Mouse (Mus musculus) midbrain, embryonic 14.5 days (tissue): ENCODE measurements at regions not wholly inside any gene's neighbourhood (a gene's known extent, or its start where the extent isn't known, plus 50 kb on each side); places are given as distances from the start of the nearest gene placed in this dataset.

Experiments used
- ATAC-seq: fragments of 200-750 bp; cut with Nextera tagmentation; 2 replicates; pipeline ENCODE4 v1.8.0; 2017; ENCODE audit warnings: moderate number of reproducible peaks, moderate library complexity; ENCODE audit not compliant: low FRiP score, low TSS enrichment
- DNase-seq: peaks from one replicate; pipeline ENCODE4 v3.0.0-alpha.2; 2015
- H3K27ac ChIP-seq: fragments of 300-500 bp; sonication (generic); replicated peaks from 2 replicates; pipeline ENCODE4 v1.5.1; 2014; ENCODE audit warnings: mild to moderate bottlenecking, low read depth, low read length, moderate library complexity
- H3K27me3 ChIP-seq: fragments of 300-500 bp; sonication (generic); 2 replicates; pipeline ENCODE4 v1.6.1; 2014; ENCODE audit warnings: low read length, control low read depth, mixed read lengths; ENCODE audit not compliant: control insufficient read depth, insufficient read depth
- H3K36me3 ChIP-seq: fragments of 300-500 bp; sonication (generic); 2 replicates; pipeline ENCODE4 v1.6.1; 2014; ENCODE audit warnings: low read length, control low read depth; ENCODE audit not compliant: control insufficient read depth, insufficient read depth
- H3K4me1 ChIP-seq: fragments of 300-500 bp; sonication (generic); 2 replicates; pipeline ENCODE4 v1.6.1; 2014; ENCODE audit warnings: mild to moderate bottlenecking, antibody characterized with exemption, low read length, control low read depth; ENCODE audit not compliant: control insufficient read depth, insufficient read depth
- H3K4me2 ChIP-seq: fragments of 300-500 bp; sonication (generic); 2 replicates; pipeline ENCODE4 v1.6.1; 2014; ENCODE audit warnings: mild to moderate bottlenecking, low read length, moderate library complexity
- H3K4me3 ChIP-seq: fragments of 300-500 bp; sonication (generic); replicated peaks from 2 replicates; pipeline ENCODE4 v1.5.1; 2014; ENCODE audit warnings: low read depth, low read length
- H3K9ac ChIP-seq: fragments of 300-500 bp; sonication (generic); replicated peaks from 2 replicates; pipeline ENCODE4 v1.6.1; 2014; ENCODE audit warnings: mild to moderate bottlenecking, low read length, moderate library complexity
- H3K9me3 ChIP-seq: fragments of 300-500 bp; sonication (generic); 2 replicates; pipeline ENCODE4 v1.6.1; 2016; ENCODE audit warnings: low read length, control low read depth, mixed read lengths; ENCODE audit not compliant: control insufficient read depth
- WGBS: fragments of 180-500 bp; shearing (Covaris S2); extraction: QIAGEN DNeasy Blood & Tissue Kit; methylation state at CpG from one replicate; pipeline ENCODE4 v1.1.7; 2014; 5-methylcytosine and 5-hydroxymethylcytosine counted together

DNA sequence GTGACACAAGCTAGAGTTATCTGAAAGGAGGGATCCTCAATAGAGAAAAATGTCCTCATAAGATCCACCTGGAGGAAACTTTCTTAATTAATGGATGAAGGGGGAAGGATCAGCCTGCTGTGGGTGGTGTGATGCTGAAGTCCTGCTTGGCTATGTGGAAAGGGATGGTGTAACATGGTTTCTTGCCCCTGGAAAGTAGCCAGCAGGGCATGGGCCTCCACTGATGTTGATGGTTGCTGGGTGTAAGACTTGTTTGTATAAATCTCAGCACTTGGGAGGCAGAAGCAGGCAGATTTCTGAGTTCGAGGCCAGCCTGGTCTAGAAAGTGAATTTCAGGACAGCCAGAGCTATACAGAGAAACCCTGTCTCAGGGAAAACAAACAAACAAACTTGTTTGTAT is 152.7 kb upstream of the Foxn2 start:
- Histone ChIP-seq H3K27ac (no peak overlapping the region), H3K4me3 (no peak overlapping the region), H3K4me2 (no peak overlapping the region), H3K4me1 (no peaks in the 10 kb centered on the region), H3K36me3 (no peaks in the 10 kb centered on the region), H3K9ac (no peak overlapping the region), H3K27me3 (no peaks in the 10 kb centered on the region), H3K9me3 (peaks cover 11% of the 10 kb centered on the region; the same call in 1 of the 2 replicates)
- 81% methylated on average over 1 of the region's 1 CpGs for WGBS
- no peak for ATAC-seq
- no peak for DNase-seq

DNA sequence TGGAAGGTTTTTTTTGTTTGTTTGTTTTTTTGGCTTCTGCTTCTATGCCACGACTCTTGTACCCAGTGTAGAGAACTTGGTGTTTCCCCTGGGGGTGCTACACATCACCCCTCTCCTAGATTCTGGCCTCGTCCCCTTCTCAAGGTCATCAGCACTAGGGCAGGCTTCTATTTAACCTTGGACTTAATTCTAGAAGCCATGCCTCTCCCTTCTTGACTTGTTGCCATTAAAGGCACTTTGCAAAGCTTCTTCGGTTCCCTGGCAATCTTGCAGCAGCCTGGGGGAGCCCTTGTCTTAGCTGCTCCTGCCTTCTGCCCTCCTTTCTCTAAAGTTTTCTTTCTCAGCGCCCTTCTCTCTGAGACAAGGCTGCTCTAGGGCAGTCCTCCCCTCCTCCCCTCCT is 143.0 kb upstream of the Foxn2 start:
- no peak for DNase-seq

DNA sequence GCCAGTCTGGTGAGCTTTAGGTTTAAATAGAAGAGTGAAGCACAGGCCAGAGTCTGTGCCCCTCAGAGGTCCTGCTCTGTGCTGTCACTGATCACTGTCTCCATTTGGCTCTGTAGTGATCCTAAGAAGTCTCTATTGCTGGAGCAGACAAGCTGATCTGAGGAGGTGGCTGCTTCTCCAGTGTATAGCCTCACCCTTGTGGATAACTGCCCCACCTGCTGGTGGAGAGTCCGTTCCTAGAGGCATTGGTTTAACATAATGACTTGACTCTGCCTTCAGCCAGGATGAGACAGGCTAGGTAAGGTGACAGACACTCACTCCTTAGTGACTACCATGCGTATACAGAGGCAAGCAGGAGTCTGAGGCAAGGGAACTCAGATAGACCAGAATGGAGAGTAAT is 136.5 kb upstream of the Foxn2 start:
- no peaks in the 10 kb centered on the region for H3K4me1 ChIP-seq
- whole genome bisulfite sequencing, result 62% methylated on average over 2 of the region's 2 CpGs
- H3K4me2 ChIP-seq, result no peak overlapping the region
- no peaks in the 10 kb centered on the region; the same call in 1 of the 2 replicates for H3K9me3 ChIP-seq
- H3K27ac ChIP-seq, result no peak overlapping the region
- no peaks in the 10 kb centered on the region for H3K36me3 ChIP-seq
- no peak overlapping the region for H3K9ac ChIP-seq
- no peaks in the 10 kb centered on the region for H3K27me3 ChIP-seq
- H3K4me3 ChIP-seq, result no peak overlapping the region
- no peak for DNase-seq
- ATAC-seq, result no peak

More for the DNA sequence above, 143.0 kb upstream of the Foxn2 start:
- Histone ChIP-seq H3K9ac (no peak overlapping the region), H3K27ac (no peak overlapping the region), H3K4me3 (no peak overlapping the region), H3K27me3 (no peaks in the 10 kb centered on the region), H3K36me3 (no peaks in the 10 kb centered on the region), H3K4me1 (no peaks in the 10 kb centered on the region), H3K9me3 (no peaks in the 10 kb centered on the region), H3K4me2 (no peak overlapping the region)
- ATAC-seq, result no peak
- WGBS, result 61% methylated on average over 4 of the region's 4 CpGs

DNA sequence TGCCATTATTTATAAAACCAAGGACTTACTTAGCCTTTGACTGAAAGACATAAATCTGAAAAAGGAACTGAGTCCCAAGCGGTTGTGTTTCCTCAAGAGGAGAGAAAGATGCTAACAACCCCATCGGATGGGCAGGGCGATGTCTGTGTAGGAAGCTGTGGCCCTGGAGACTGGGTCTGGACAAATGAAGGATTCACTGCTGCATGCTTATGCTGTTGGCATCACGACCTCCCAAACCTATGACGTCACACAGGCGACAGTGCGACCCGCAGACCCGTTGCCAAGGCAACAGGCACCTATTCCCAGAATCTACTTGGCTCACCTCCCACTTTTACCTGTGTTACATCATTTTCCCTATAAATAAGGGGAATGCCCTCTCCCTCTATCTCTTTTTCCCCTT is 135.3 kb upstream of the Foxn2 start:
- no peaks in the 10 kb centered on the region for H3K4me1 ChIP-seq
- ATAC-seq (no peak), DNase-seq (no peak)
- no peak overlapping the region for H3K27ac ChIP-seq
- H3K9me3 ChIP-seq, result no peaks in the 10 kb centered on the region; the same call in 1 of the 2 replicates
- WGBS, result 79% methylated on average over 9 of the region's 9 CpGs
- H3K9ac ChIP-seq, result no peak overlapping the region
- no peak overlapping the region for H3K4me2 ChIP-seq
- H3K4me3 ChIP-seq, result no peak overlapping the region
- no peaks in the 10 kb centered on the region for H3K27me3 ChIP-seq
- no peaks in the 10 kb centered on the region for H3K36me3 ChIP-seq

DNA sequence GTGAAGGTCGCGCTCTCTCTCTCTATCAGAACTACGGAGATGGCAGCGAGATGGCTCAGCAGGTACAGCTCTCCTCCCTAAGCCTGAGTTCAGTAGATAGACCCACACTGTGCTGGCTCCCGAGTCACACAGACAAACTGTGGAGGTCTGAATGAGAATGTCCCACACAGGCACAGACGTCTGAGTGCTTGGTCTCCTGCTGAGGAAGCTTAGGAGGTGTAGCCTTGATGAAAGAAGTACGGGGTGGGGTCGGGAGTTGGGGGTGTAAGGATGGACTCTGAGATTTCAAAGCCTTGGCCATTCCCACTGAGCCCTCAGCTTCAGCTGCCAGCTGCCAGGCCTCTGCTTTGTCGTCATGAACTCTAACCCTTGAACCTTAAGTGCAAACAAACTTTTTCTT is 134.2 kb upstream of the Foxn2 start:
- 71% methylated on average over 9 of the region's 9 CpGs for WGBS
- no peak overlapping the region for H3K4me3 ChIP-seq
- ATAC-seq (no peak), DNase-seq (no peak)
- no peak overlapping the region for H3K9ac ChIP-seq
- no peaks in the 10 kb centered on the region for H3K4me1 ChIP-seq
- no peak overlapping the region for H3K4me2 ChIP-seq
- no peaks in the 10 kb centered on the region for H3K27me3 ChIP-seq
- H3K9me3 ChIP-seq, result no peaks in the 10 kb centered on the region; the same call in 1 of the 2 replicates
- H3K36me3 ChIP-seq, result no peaks in the 10 kb centered on the region
- H3K27ac ChIP-seq, result no peak overlapping the region

DNA sequence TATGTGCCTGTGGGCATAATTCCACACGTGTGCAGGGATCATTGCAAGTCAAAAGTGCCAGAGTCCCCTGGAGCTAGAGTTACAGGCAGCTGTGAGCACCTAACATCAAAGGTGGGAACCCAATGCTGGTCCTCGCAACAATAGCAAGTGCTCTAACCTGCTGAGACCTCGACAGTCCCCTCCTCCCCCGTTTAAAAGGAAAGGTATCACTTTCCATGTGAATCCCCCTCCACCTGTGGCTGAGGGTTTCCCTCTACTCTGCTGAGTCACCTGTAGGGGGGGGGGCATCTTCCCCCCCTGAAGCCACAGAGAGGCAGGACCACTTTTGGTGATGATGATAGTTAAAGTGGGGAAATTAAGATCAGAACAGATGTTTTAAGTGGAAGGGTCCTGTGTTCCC is 133.4 kb upstream of the Foxn2 start:
- Histone ChIP-seq H3K27me3 (no peaks in the 10 kb centered on the region), H3K9ac (no peak overlapping the region), H3K4me1 (no peaks in the 10 kb centered on the region), H3K4me2 (no peak overlapping the region), H3K27ac (no peak overlapping the region), H3K9me3 (no peaks in the 10 kb centered on the region; the same call in 1 of the 2 replicates), H3K4me3 (no peak overlapping the region), H3K36me3 (no peaks in the 10 kb centered on the region)
- WGBS, result 41% methylated on average over 4 of the region's 4 CpGs
- DNase-seq (no peak), ATAC-seq (no peak)

DNA sequence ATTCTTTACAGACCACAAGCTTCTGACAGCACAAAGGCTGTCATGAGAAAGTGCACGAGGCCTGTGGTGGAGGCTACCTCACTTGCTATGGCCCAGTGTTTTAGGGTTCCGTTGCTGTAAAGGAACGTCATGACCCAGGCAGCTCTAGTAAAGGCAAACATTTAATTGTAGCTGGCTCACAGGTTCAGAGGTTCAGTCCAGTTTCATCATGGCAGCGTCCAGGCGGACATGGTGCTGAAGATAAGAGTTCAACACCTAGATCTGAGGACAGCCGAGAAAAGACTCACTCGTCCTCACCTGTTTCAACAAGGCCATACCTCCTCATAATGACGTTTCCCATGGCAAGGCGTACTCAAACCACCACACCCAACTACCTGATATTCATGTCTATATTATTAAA is 132.7 kb upstream of the Foxn2 start:
- Histone ChIP-seq H3K4me1 (no peaks in the 10 kb centered on the region), H3K36me3 (no peaks in the 10 kb centered on the region), H3K9ac (no peak overlapping the region), H3K9me3 (no peaks in the 10 kb centered on the region; the same call in 1 of the 2 replicates), H3K4me2 (no peak overlapping the region), H3K27me3 (no peaks in the 10 kb centered on the region), H3K27ac (no peak overlapping the region), H3K4me3 (no peak overlapping the region)
- no peak for DNase-seq
- WGBS, result 93% methylated on average over 9 of the region's 9 CpGs
- no peak for ATAC-seq

DNA sequence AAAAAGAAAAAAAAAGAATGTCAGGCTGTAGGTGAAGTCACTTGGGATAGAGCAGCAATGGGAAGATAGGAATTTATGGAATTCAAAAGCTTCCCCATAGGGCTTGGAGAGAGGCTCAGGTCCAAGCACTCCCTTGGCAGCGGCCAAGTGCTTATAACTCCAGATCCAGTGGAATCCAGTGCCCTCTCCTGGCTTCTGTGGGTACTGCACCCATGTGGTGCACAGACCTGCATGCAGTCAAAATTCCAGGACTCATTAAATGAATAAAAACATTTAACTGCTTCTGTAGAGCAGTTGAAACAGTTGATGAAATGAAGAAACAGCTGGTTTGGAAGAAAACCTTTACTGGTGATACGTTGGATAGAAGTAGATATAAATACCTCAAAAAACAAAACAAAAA is 127.6 kb upstream of the Foxn2 start:
- ATAC-seq, result no peak
- WGBS, result 86% methylated on average over 2 of the region's 2 CpGs
- Histone ChIP-seq H3K27ac (no peak overlapping the region), H3K4me3 (no peak overlapping the region), H3K4me1 (no peaks in the 10 kb centered on the region), H3K9me3 (no peaks in the 10 kb centered on the region), H3K4me2 (no peak overlapping the region), H3K9ac (no peak overlapping the region), H3K27me3 (no peaks in the 10 kb centered on the region), H3K36me3 (no peaks in the 10 kb centered on the region)
- DNase-seq, result no peak

DNA sequence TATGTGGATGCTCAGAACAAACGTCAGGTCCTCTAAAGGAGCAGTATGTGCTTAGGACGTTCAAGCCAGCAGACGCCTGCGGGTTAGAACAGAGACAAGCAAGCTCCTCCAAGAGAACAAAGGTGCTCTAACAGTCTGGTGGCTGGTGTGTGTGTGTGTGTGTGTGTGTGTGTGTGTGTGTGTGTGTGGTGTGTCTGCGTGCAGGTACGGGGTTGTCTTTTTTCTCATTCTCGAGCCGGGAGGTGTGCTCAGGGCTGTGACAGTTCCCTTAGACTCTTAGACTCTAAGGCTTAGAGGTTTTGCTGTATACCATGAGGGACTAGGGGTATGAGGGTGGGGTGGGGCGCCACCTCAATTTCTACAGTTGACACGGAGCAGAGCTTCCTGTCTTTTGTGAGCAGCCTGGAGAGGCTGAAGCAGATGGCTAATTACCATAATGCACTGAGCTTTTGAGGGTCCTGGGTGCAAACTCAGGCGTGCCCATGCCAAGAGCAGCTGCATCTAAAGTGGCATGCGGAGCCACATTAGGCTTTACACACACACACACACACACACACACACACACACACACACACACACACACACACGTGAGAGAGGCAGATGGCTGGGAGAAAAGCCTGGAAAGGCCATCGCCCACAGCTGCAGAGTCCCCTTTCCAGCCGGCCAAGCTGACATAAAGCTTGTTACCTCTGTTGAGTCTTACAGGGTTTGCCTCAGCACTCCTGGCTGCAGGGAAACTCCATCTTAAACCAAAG is 124.1 kb upstream of the Foxn2 start:
- peak; percentile 62 for DNase-seq
- no peak overlapping the region for H3K9ac ChIP-seq
- H3K27ac ChIP-seq, result 0 out of 2 replicates have a peak overlapping the region, but pooled peaks have one; percentile 52
- H3K9me3 ChIP-seq, result no peaks in the 10 kb centered on the region
- ATAC-seq, result peak; percentile 86
- 44% methylated on average over 15 of the region's 15 CpGs for WGBS
- H3K27me3 ChIP-seq, result peaks cover 4% of the 10 kb centered on the region; the same call in 1 of the 2 replicates
- no peak overlapping the region for H3K4me3 ChIP-seq
- H3K4me1 ChIP-seq, result no peaks in the 10 kb centered on the region
- H3K36me3 ChIP-seq, result no peaks in the 10 kb centered on the region
- H3K4me2 ChIP-seq, result no peak overlapping the region
